Mouse (Mus musculus) c-Kit-positive CD71-negative TER-119-negative erythroid progenitor cells, embryonic 14.5 days (primary cell): ENCODE measurements around the gene Gm20708.

Experiments used
- DNase-seq: peaks from one replicate; pipeline ENCODE4 v3.0.0-alpha.2; 2013; ENCODE audit warnings: low read depth

The Gm20708 gene

GRCm38 (mm10) chr11:117809407-117810311, at the start of gene Gm20708, which contains the start of gene Syngr2:
Gene Gm20708, plus strand, starts transcription at chr11:117809668.
Gene Syngr2, plus strand, starts transcription at chr11:117809668.
- DNase-seq = no peak

GRCm38 (mm10) chr11:117760374-117761119, 48.9 kb upstream of the Gm20708 start:
- DNase-seq = no peak

GRCm38 (mm10) chr11:117761801-117762200, 47.7 kb upstream of the Gm20708 start:
- no peak for DNase-seq

GRCm38 (mm10) chr11:117762246-117762645, 47.2 kb upstream of the Gm20708 start:
- DNase-seq = no peak

- DNase-seq = no peak
Observed at GRCm38 (mm10) chr11:117764319-117764718, 45.1 kb upstream of the Gm20708 start.

- DNase-seq = no peak
Observed at GRCm38 (mm10) chr11:117765361-117765760, 44.1 kb upstream of the Gm20708 start.

GRCm38 (mm10) chr11:117766275-117766674, 43.2 kb upstream of the Gm20708 start:
- no peak for DNase-seq

- DNase-seq = no peak
Observed at GRCm38 (mm10) chr11:117768725-117769682, 40.5 kb upstream of the Gm20708 start.

- DNase-seq = no peak
Observed at GRCm38 (mm10) chr11:117769683-117770047, 39.8 kb upstream of the Gm20708 start.

- DNase-seq = no peak
Observed at GRCm38 (mm10) chr11:117770407-117770806, 39.1 kb upstream of the Gm20708 start.

GRCm38 (mm10) chr11:117772352-117772751, 37.1 kb upstream of the Gm20708 start:
- no peak for DNase-seq

- no peak for DNase-seq
Observed at GRCm38 (mm10) chr11:117774925-117775324, 34.5 kb upstream of the Gm20708 start.

- no peak for DNase-seq
Observed at GRCm38 (mm10) chr11:117775540-117775939, 33.9 kb upstream of the Gm20708 start.

- DNase-seq = no peak
Observed at GRCm38 (mm10) chr11:117776085-117776792, 33.2 kb upstream of the Gm20708 start.

- no peak for DNase-seq
Observed at GRCm38 (mm10) chr11:117777111-117777510, 32.4 kb upstream of the Gm20708 start.

GRCm38 (mm10) chr11:117778031-117778430, 31.4 kb upstream of the Gm20708 start:
- DNase-seq = no peak

- no peak for DNase-seq
Observed at GRCm38 (mm10) chr11:117778851-117779433, 30.5 kb upstream of the Gm20708 start.

- DNase-seq = no peak
Observed at GRCm38 (mm10) chr11:117779434-117780198, 29.9 kb upstream of the Gm20708 start.

- DNase-seq = no peak
Observed at GRCm38 (mm10) chr11:117780199-117780515, 29.3 kb upstream of the Gm20708 start.

GRCm38 (mm10) chr11:117780582-117781111, 28.8 kb upstream of the Gm20708 start:
- peak; percentile 93 for DNase-seq
